Mouse (Mus musculus) macrophage (primary cell): ENCODE data around the gene Cbx5. TPM values are rescaled to one million over a fixed set of nuclear protein-coding genes. Genes with fewer than 3 reads are reported as not detected.

Experiments
- polyA plus RNA-seq: library from polyadenylated mRNA; stranded (reverse); fragments of 250-400 nt; gene quantifications from 3 replicates; pipeline ENCODE4 v1.2.4, GENCODE M21; 2018; ENCODE audit warnings: inconsistent platforms

Cbx5 gene
- polyA plus RNA-seq, 1 experiment from 2014 or later, result 15.0 TPM

Other genes with a start within 250 kb of the Cbx5 start
- not detected in 3 replicates for gene Hoxc8, start 249.2 kb downstream of the Cbx5 start, polyA plus RNA-seq
- gene Hoxc6, start 241.6 kb downstream of the Cbx5 start, polyA plus RNA-seq, result not detected in 3 replicates
- gene Hoxc4, start 220.9 kb downstream of the Cbx5 start, polyA plus RNA-seq, result not detected in 3 replicates
- gene Smug1, start 72.7 kb downstream of the Cbx5 start, polyA plus RNA-seq, result 3.2 to 6.0 TPM (median 5.0 TPM) in 3 replicates
- 108 to 322 TPM (median 228 TPM) in 3 replicates for gene Hnrnpa1, start 616 bp upstream of the Cbx5 start, polyA plus RNA-seq
- 0.79 to 3.5 TPM (median 1.8 TPM) in 3 replicates for gene Nfe2, start 18.6 kb upstream of the Cbx5 start, polyA plus RNA-seq
- 123 to 145 TPM (median 136 TPM) in 3 replicates for gene Copz1, start 32.9 kb upstream of the Cbx5 start, polyA plus RNA-seq
- gene Gpr84, start 70.8 kb upstream of the Cbx5 start, polyA plus RNA-seq, result 0.93 to 14.5 TPM (median 3.7 TPM) in 3 replicates
- 38.1 to 73.9 TPM (median 63.3 TPM) in 3 replicates for gene Zfp385a, start 100.3 kb upstream of the Cbx5 start, polyA plus RNA-seq
- 24.4 to 49.9 TPM (median 30.3 TPM) in 3 replicates for gene Itga5, start 126.9 kb upstream of the Cbx5 start, polyA plus RNA-seq
- gene Gtsf1, start 190.7 kb upstream of the Cbx5 start, polyA plus RNA-seq, result not detected in 3 replicates
- gene Gtsf2, start 208.7 kb upstream of the Cbx5 start, polyA plus RNA-seq, result not detected in 3 replicates
- 290 to 353 TPM (median 316 TPM) in 3 replicates for gene Nckap1l, start 214.0 kb upstream of the Cbx5 start, polyA plus RNA-seq